Mouse (Mus musculus) midbrain, embryonic 11.5 days (tissue): ENCODE data around the gene Olfr15. TPM values are rescaled to one million over a fixed set of nuclear protein-coding genes. Genes with fewer than 3 reads are reported as not detected.

Experiments used
- ATAC-seq: fragments of 200-750 bp; cut with Nextera tagmentation; 2 replicates; pipeline ENCODE4 v1.8.0; 2017; ENCODE audit warnings: moderate TSS enrichment, moderate library complexity; ENCODE audit not compliant: low FRiP score
- DNase-seq: peaks from one replicate; pipeline ENCODE4 v3.0.0; 2015; ENCODE audit warnings: low spot score; ENCODE audit errors: missing footprints
- H3K27ac ChIP-seq: fragments of 300-500 bp; sonication (generic); 2 replicates; pipeline ENCODE4 v1.5.1; 2014; ENCODE audit warnings: low read depth, low read length
- H3K27me3 ChIP-seq: fragments of 300-500 bp; sonication (generic); 2 replicates; pipeline ENCODE4 v1.6.1; 2014; ENCODE audit warnings: mild to moderate bottlenecking, low read length, moderate library complexity, mixed read lengths; ENCODE audit not compliant: control insufficient read depth, insufficient read depth
- H3K36me3 ChIP-seq: fragments of 300-500 bp; sonication (generic); 2 replicates; pipeline ENCODE4 v1.6.1; 2014; ENCODE audit warnings: mild to moderate bottlenecking, low read length, moderate library complexity, mixed read lengths; ENCODE audit not compliant: control insufficient read depth, insufficient read depth
- H3K4me1 ChIP-seq: fragments of 300-500 bp; sonication (generic); 2 replicates; pipeline ENCODE4 v1.6.1; 2014; ENCODE audit warnings: low read length; ENCODE audit not compliant: control insufficient read depth, insufficient read depth
- H3K4me2 ChIP-seq: fragments of 300-500 bp; sonication (generic); 2 replicates; pipeline ENCODE4 v1.6.1; 2014; ENCODE audit warnings: mild to moderate bottlenecking, moderate library complexity
- H3K4me3 ChIP-seq: fragments of 300-500 bp; sonication (generic); 2 replicates; pipeline ENCODE4 v1.5.1; 2014; ENCODE audit warnings: low read depth, low read length
- H3K9ac ChIP-seq: fragments of 300-500 bp; sonication (generic); 2 replicates; pipeline ENCODE4 v1.6.1; 2014; ENCODE audit warnings: low read length
- H3K9me3 ChIP-seq: fragments of 300-500 bp; sonication (generic); 2 replicates; pipeline ENCODE4 v1.6.1; 2016; ENCODE audit warnings: low read length; ENCODE audit not compliant: control insufficient read depth
- WGBS: fragments of 180-500 bp; shearing (Covaris S2); extraction: QIAGEN DNeasy Blood & Tissue Kit; methylation state at CpG from one replicate; pipeline ENCODE4 v1.1.7; 2014; 5-methylcytosine and 5-hydroxymethylcytosine counted together
- polyA plus RNA-seq: library from polyadenylated mRNA; unstranded; fragments of >200 nt; fragmentation: Nextera tagmentation; extraction: Ambion mirVana; gene quantifications from 2 replicates; pipeline ENCODE4 v1.2.1, GENCODE M21; 2014

The Olfr15 gene
- polyA plus RNA-seq, 1 experiment from 2014 or later, result not detected

DNA sequence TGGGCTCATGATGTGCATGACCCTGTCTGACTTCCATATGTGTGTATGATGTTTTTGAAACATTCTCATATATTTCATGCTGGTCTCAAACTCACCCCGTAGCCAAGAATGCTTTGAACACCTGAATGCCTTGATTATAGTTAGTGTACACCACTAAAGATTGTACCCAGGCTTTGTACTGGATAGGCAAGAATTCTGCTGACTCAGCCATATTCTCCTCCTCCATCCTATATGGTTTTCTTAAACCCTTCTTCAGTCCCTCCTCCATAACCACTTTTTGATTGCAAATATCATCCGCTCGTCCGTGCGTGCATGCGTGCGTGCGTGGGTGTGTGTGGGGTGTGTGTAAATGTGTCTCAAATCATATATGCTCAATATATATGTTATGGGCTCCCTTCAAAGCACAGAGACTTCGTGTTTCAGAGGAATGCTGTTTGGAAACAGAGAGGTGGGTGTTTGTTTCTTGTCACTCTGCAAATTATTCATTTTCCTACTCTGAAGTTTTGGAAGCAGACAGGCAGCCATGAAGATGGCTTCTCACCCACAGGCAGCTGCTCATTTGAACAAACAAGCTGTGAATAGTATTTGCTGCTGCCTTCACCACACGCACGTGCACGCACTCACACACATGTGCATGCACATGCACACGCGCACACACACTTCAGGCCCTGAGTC, 61.1 kb downstream of the Olfr15 start:
- H3K27ac ChIP-seq, result no peak overlapping the region
- H3K9me3 ChIP-seq, result no peaks in the 10 kb centered on the region
- WGBS, result 95% methylated on average over 14 of the region's 14 CpGs
- no peaks in the 10 kb centered on the region for H3K4me1 ChIP-seq
- H3K9ac ChIP-seq, result no peak overlapping the region
- H3K27me3 ChIP-seq, result no peaks in the 10 kb centered on the region
- no peak overlapping the region for H3K4me2 ChIP-seq
- no peaks in the 10 kb centered on the region; the same call in 1 of the 2 replicates for H3K36me3 ChIP-seq
- DNase-seq (peak; percentile 37), ATAC-seq (no peak)
- H3K4me3 ChIP-seq, result no peak overlapping the region

DNA sequence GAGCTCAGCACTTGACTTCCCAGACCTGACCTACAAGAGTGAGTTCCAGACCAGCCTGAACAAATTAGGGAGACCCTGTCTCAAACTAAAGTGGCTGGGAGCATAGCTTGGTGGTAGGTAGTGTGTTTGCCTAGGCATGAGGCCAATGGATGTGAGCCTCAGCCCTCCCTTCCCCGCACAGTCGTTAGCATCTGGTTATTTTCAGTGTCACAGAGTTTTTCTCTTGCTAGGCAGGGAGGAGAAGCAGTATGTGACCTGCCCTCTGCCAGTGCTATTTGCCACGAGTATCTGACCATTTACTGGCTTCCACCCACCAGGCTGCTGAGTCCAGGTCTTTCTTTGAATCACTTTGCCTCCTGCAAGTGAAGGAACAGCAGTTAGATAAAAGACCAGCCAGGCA, 63.1 kb downstream of the Olfr15 start:
- Histone ChIP-seq H3K36me3 (no peaks in the 10 kb centered on the region; the same call in 1 of the 2 replicates), H3K4me2 (no peak overlapping the region), H3K27me3 (no peaks in the 10 kb centered on the region), H3K27ac (no peak overlapping the region), H3K9me3 (no peaks in the 10 kb centered on the region), H3K4me1 (no peaks in the 10 kb centered on the region), H3K9ac (no peak overlapping the region), H3K4me3 (no peak overlapping the region)
- ATAC-seq, result no peak
- no peak for DNase-seq
- WGBS, result 78% methylated on average over 3 of the region's 3 CpGs

Other genes with a start within 250 kb of the Olfr15 start
- not detected in 2 replicates for gene Olfr161, start 239.8 kb upstream of the Olfr15 start, polyA plus RNA-seq
- gene Mefv, start 112.8 kb upstream of the Olfr15 start, polyA plus RNA-seq, result not detected in 2 replicates
- gene Zfp263, start 86.8 kb upstream of the Olfr15 start, polyA plus RNA-seq, result 27.2 and 32.1 TPM in 2 replicates
- 1.3 and 1.6 TPM in 2 replicates for gene Zfp174, start 16.4 kb downstream of the Olfr15 start, polyA plus RNA-seq
- 62.6 and 64.0 TPM in 2 replicates for gene Naa60, start 41.5 kb downstream of the Olfr15 start, polyA plus RNA-seq
- 9.3 and 9.5 TPM in 2 replicates for gene Zfp597, start 53.7 kb downstream of the Olfr15 start, polyA plus RNA-seq
- gene Gm20695, start 53.8 kb downstream of the Olfr15 start, polyA plus RNA-seq, result 2.1 and 4.4 TPM in 2 replicates
- gene 1700037C18Rik, start 77.8 kb downstream of the Olfr15 start, polyA plus RNA-seq, result 4.4 and 4.8 TPM in 2 replicates
- gene Cluap1, start 77.9 kb downstream of the Olfr15 start, polyA plus RNA-seq, result 24.8 and 25.3 TPM in 2 replicates
- gene Nlrc3, start 145.8 kb downstream of the Olfr15 start, polyA plus RNA-seq, result 0.72 and 0.97 TPM in 2 replicates
- gene Slx4, start 172.9 kb downstream of the Olfr15 start, polyA plus RNA-seq, result 25.1 TPM in 2 replicates
- 4.6 and 5.8 TPM in 2 replicates for gene Dnase1, start 206.1 kb downstream of the Olfr15 start, polyA plus RNA-seq
- 74.5 and 77.0 TPM in 2 replicates for gene Trap1, start 246.9 kb downstream of the Olfr15 start, polyA plus RNA-seq